Mouse (Mus musculus) C2C12 (cell line): Measurements from ENCODE around the gene Abcd3. TPM values are rescaled to one million over a fixed set of nuclear protein-coding genes. Genes with fewer than 3 reads are reported as not detected.

Experiments used
- H3K27me3 ChIP-seq: one replicate; pipeline ENCODE4 v1.6.1; 2011; ENCODE audit not compliant: control insufficient read depth, insufficient read depth, insufficient read length
- H3K36me3 ChIP-seq: one replicate; pipeline ENCODE4 v1.6.1; 2011; ENCODE audit not compliant: control insufficient read depth, insufficient read depth
- H3K4me3 ChIP-seq: one replicate; pipeline ENCODE4 v1.5.1; 2011; ENCODE audit warnings: mild to moderate bottlenecking, control low read depth; ENCODE audit not compliant: poor library complexity, insufficient read depth, severe bottlenecking
- H3K79me2 ChIP-seq: one replicate; pipeline ENCODE4 v1.6.1; 2011; ENCODE audit not compliant: control insufficient read depth, insufficient read depth
- H3K79me3 ChIP-seq: one replicate; pipeline ENCODE4 v1.6.1; 2011; ENCODE audit warnings: low read depth, control low read depth
- H3ac ChIP-seq: one replicate; pipeline ENCODE3; 2011; ENCODE audit warnings: low read depth; ENCODE audit not compliant: control insufficient read depth, insufficient read length
- CEBPB ChIP-seq: IDR thresholded peaks from one replicate; pipeline ENCODE4 v1.6.1; 2011; ENCODE audit warnings: low read depth, mild to moderate bottlenecking, control low read depth, moderate library complexity
- CTCF ChIP-seq: IDR thresholded peaks from one replicate; pipeline ENCODE4 v1.5.1; 2011; ENCODE audit not compliant: control insufficient read depth, insufficient read depth, insufficient read length
- FOSL1 ChIP-seq: IDR thresholded peaks from one replicate; pipeline ENCODE4 v1.8.0; 2011; ENCODE audit warnings: mild to moderate bottlenecking, low read length; ENCODE audit not compliant: poor library complexity, insufficient read depth, severe bottlenecking
- MAX ChIP-seq: IDR thresholded peaks from one replicate; pipeline ENCODE4 v1.6.1; 2011; ENCODE audit warnings: mild to moderate bottlenecking, control low read depth
- MYOD1 ChIP-seq: IDR thresholded peaks from one replicate; pipeline ENCODE4 v1.6.1; 2011; ENCODE audit warnings: low read depth; ENCODE audit not compliant: control insufficient read depth, insufficient read length
- MYOG ChIP-seq: IDR thresholded peaks from one replicate; pipeline ENCODE4 v1.6.1; 2011; ENCODE audit not compliant: control insufficient read depth, insufficient read length; ENCODE audit errors: extremely low read depth
- USF1 ChIP-seq: IDR thresholded peaks from one replicate; pipeline ENCODE4 v1.6.1; 2011; ENCODE audit warnings: low read depth, mild to moderate bottlenecking, control low read depth, moderate library complexity
- polyA plus RNA-seq: library from polyadenylated mRNA; unstranded; fragments of >200 nt; fragmentation: generic; extraction: Trizol; gene quantifications from one replicate; pipeline ENCODE4 v1.2.1, GENCODE M21; 2012; ENCODE audit warnings: missing spikeins

Abcd3 gene
- polyA plus RNA-seq, 1 experiment, result 12.1 TPM

DNA sequence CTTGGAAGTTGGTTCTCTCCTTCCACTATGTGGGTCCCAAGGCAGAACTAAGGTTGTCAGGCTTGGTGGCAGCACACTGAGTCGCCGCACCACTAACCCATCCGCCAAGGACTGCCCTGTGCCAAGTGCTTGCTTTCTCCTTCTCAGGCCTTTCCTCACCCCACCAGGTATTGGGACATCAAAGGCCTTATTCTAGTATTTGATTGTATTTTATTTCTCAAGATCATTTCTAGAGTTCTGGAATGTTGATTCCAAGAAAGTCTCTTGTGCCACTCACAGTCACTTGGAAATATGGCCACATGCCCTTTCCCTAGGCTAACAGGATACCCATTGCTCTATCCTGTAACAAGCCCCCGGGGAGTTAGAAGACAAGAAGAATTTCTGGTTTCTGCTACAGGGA is 35.3 kb upstream of the Abcd3 start:
- no peak overlapping the region for H3K4me3 ChIP-seq
- H3ac ChIP-seq, result no peak overlapping the region
- no peaks in the 10 kb centered on the region for H3K79me2 ChIP-seq
- peaks cover 8% of the 10 kb centered on the region for H3K27me3 ChIP-seq
- TF ChIP-seq MAX (no peak), MYOG (no peak), CEBPB (no peak), USF1 (no peak), MYOD1 (no peak), FOSL1 (no peak), CTCF (no peak)
- no peaks in the 10 kb centered on the region for H3K79me3 ChIP-seq
- H3K36me3 ChIP-seq, result no peaks in the 10 kb centered on the region

DNA sequence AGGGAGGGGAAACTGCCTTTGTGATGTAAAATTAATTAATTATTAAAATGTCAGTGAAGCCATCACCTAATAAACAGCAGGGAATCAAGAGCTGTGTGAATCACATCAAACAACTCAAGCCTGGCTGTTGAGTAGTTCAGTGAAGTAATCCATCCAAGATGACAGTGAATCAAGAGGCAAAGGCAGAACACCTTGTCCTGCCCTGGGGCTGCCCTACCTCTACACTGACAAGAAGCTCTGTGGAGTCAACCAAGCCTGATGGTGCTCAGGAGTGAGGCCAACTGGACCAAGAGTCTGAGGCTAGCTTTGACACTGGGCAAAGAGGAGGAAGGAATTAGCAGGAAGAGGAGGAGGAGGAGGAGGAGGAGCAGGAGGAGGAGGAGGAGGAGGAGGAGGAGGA is 32.2 kb upstream of the Abcd3 start:
- no peak overlapping the region for H3ac ChIP-seq
- no peak overlapping the region for H3K4me3 ChIP-seq
- H3K79me3 ChIP-seq, result no peaks in the 10 kb centered on the region
- TF ChIP-seq MAX (no peak), CEBPB (no peak), USF1 (no peak), CTCF (no peak), FOSL1 (no peak), MYOG (no peak), MYOD1 (no peak)
- peaks cover 8% of the 10 kb centered on the region for H3K27me3 ChIP-seq
- H3K79me2 ChIP-seq, result no peaks in the 10 kb centered on the region
- H3K36me3 ChIP-seq, result no peaks in the 10 kb centered on the region

DNA sequence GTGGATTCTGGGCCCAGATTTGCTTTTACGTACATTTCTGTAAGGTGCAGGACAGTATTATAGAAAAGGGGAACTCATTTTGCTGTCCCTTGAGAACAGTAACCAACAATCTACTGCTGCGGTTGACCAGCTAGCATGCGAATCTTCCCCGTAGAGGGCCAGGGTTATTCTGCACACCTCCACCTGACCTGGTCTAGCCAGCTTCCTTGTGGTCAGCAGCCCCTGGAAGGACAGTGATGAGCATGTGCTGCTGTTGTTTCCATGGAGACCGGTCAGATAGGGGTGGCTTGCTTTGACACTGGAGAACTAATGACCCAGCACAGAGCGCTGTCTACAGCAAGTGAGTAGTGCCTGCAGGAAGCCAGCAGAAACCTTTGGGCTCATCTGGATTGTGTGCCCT is 29.6 kb upstream of the Abcd3 start:
- H3K79me3 ChIP-seq, result no peaks in the 10 kb centered on the region
- H3K36me3 ChIP-seq, result no peaks in the 10 kb centered on the region
- no peak overlapping the region for H3K4me3 ChIP-seq
- H3K79me2 ChIP-seq, result no peaks in the 10 kb centered on the region
- H3ac ChIP-seq, result no peak overlapping the region
- peaks cover 5% of the 10 kb centered on the region for H3K27me3 ChIP-seq
- TF ChIP-seq MAX, result no peak
- TF ChIP-seq CTCF, result no peak
- no peak for TF ChIP-seq CEBPB
- TF ChIP-seq MYOD1, result no peak
- no peak for TF ChIP-seq FOSL1
- no peak for TF ChIP-seq MYOG
- TF ChIP-seq USF1, result no peak

DNA sequence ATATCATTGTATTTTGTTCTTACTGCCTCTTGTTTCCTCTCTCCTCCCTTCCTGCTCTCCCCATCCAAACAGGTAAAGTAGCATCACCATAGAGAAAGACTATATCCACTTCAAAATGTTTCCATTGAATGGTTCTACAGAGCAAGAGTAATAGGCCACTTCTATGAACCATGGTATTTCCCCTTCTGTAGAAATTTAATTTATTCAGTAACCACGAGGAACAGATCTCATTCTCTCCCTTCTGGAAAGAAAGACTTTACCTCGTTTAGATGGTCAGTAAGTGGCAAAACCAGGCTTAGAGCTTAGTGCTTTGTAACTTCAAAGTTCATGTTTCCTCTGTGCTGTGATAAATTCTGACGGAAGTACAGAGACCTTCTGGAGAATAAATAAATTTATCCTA is 28.9 kb upstream of the Abcd3 start:
- Histone ChIP-seq H3K4me3 (no peak overlapping the region), H3K79me3 (no peaks in the 10 kb centered on the region), H3K27me3 (peaks cover 5% of the 10 kb centered on the region), H3ac (no peak overlapping the region), H3K79me2 (no peaks in the 10 kb centered on the region), H3K36me3 (no peaks in the 10 kb centered on the region)
- no peak for TF ChIP-seq FOSL1
- no peak for TF ChIP-seq CTCF
- TF ChIP-seq CEBPB, result no peak
- no peak for TF ChIP-seq MAX
- TF ChIP-seq MYOG, result no peak
- no peak for TF ChIP-seq USF1
- no peak for TF ChIP-seq MYOD1

DNA sequence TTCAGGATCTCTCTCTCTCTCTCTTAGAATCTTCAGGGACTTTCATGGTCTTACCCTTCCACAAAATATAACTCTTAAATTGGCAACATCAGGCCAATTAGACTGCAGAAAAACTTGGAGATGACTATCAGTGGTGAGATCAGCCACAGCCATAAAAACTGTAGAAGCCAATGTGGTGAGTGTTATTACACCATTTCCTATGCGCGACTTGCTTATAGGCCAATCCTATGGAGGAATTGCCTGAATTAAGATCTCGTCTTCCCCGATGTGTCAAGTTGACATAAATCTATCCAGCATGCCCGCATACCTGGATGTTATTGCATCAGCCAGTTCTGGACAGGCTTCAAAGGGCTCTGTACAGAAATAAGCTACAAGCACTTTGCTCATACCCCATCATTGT is 28.2 kb upstream of the Abcd3 start:
- no peaks in the 10 kb centered on the region for H3K36me3 ChIP-seq
- no peak overlapping the region for H3ac ChIP-seq
- TF ChIP-seq MYOD1 (no peak), CTCF (no peak), FOSL1 (no peak), USF1 (no peak), MYOG (no peak), CEBPB (no peak), MAX (no peak)
- no peaks in the 10 kb centered on the region for H3K79me2 ChIP-seq
- peaks cover 5% of the 10 kb centered on the region for H3K27me3 ChIP-seq
- H3K79me3 ChIP-seq, result no peaks in the 10 kb centered on the region
- no peak overlapping the region for H3K4me3 ChIP-seq

DNA sequence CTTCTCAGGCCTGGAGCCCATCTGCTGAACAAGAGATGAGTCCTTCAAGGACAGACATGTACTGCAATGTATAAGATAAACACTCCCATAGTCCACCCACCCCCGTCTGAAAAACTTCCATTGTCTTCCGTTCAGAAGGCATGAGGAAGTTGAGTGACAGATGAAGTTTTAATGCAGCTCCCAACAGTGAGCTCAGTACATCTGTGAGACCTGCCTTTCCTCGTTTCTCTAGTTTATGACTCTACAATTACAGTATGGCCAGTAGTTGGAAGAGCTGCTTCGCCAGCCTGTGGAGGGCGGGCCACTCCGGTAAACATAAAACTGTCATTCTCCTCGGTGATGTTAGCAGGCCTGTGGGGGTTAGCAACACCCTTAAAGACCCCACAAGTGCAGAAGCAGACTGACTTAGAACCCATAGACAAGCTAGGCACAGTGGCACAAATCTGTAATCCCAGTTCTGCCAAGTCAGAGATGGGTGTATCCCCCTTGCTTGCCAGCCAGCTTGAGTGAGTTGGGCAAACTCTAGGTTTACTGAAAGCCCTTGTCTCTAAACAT is 27.3 kb upstream of the Abcd3 start:
- no peaks in the 10 kb centered on the region for H3K36me3 ChIP-seq
- H3K4me3 ChIP-seq, result no peak overlapping the region
- peaks cover 5% of the 10 kb centered on the region for H3K27me3 ChIP-seq
- no peaks in the 10 kb centered on the region for H3K79me3 ChIP-seq
- H3ac ChIP-seq, result no peak overlapping the region
- no peak for TF ChIP-seq FOSL1
- H3K79me2 ChIP-seq, result no peaks in the 10 kb centered on the region
